Mouse (Mus musculus) neural tube, embryonic 11.5 days (tissue): ENCODE measurements at regions not wholly inside any gene's neighbourhood (a gene's known extent, or its start where the extent isn't known, plus 50 kb on each side); places are given as distances from the start of the nearest gene placed in this dataset.

ENCODE experiments used
- ATAC-seq: fragments of 200-750 bp; cut with Nextera tagmentation; 2 replicates; pipeline ENCODE4 v1.8.0; 2017; ENCODE audit warnings: moderate number of reproducible peaks, mild to moderate bottlenecking, moderate TSS enrichment, moderate library complexity; ENCODE audit not compliant: insufficient read depth, low FRiP score, low TSS enrichment
- DNase-seq: peaks from one replicate; pipeline ENCODE4 v3.0.0-alpha.2; 2015; ENCODE audit warnings: low spot score
- H3K27ac ChIP-seq: fragments of 300-500 bp; sonication (generic); 2 replicates; pipeline ENCODE4 v1.5.1; 2014; ENCODE audit warnings: low read depth, mild to moderate bottlenecking, low read length
- H3K27me3 ChIP-seq: fragments of 300-500 bp; sonication (generic); 2 replicates; pipeline ENCODE4 v1.6.1; 2014; ENCODE audit warnings: mild to moderate bottlenecking, low read length, mixed read lengths; ENCODE audit not compliant: control insufficient read depth, insufficient read depth
- H3K36me3 ChIP-seq: fragments of 300-500 bp; sonication (generic); 2 replicates; pipeline ENCODE4 v1.6.1; 2014; ENCODE audit warnings: mild to moderate bottlenecking, low read length, moderate library complexity, mixed read lengths; ENCODE audit not compliant: control insufficient read depth, insufficient read depth
- H3K4me1 ChIP-seq: fragments of 300-500 bp; sonication (generic); 2 replicates; pipeline ENCODE4 v1.6.1; 2014; ENCODE audit warnings: low read length, mixed read lengths; ENCODE audit not compliant: control insufficient read depth, insufficient read depth
- H3K4me2 ChIP-seq: fragments of 300-500 bp; sonication (generic); 2 replicates; pipeline ENCODE4 v1.6.1; 2014; ENCODE audit warnings: low read depth, mild to moderate bottlenecking, moderate library complexity
- H3K4me3 ChIP-seq: fragments of 300-500 bp; sonication (generic); 2 replicates; pipeline ENCODE4 v1.5.1; 2014; ENCODE audit warnings: low read depth, low read length
- H3K9ac ChIP-seq: fragments of 300-500 bp; sonication (generic); 2 replicates; pipeline ENCODE4 v1.6.1; 2014; ENCODE audit warnings: mild to moderate bottlenecking, low read length
- H3K9me3 ChIP-seq: fragments of 300-500 bp; sonication (generic); 2 replicates; pipeline ENCODE4 v1.6.1; 2016; ENCODE audit warnings: low read length; ENCODE audit not compliant: control insufficient read depth
- WGBS: fragments of 180-500 bp; shearing (Covaris S2); extraction: QIAGEN DNeasy Blood & Tissue Kit; methylation state at CpG from one replicate; pipeline ENCODE4 v1.1.7; 2014; 5-methylcytosine and 5-hydroxymethylcytosine counted together

DNA sequence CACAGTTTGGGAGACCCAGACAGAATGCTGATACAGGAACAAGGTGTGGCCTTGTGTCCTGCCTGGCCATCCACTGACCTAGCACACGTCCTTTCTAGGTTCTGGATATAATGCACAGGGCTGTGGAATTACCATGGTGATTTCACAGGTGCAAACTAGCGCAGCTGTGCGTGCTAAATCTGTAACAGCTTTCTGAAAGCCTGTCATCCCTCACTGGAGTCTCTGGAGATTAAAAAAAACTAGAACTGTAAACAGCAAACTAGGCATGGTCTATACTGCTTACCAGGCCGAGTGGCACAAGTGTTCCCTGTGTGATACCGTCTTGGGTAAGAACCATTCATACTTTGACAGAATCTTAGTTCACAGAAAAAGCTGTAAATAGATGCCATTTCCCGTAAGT, 69.9 kb upstream of the Tmtc1 start:
- Histone ChIP-seq H3K9me3 (no peaks in the 10 kb centered on the region), H3K27me3 (no peaks in the 10 kb centered on the region), H3K4me3 (no peak overlapping the region), H3K4me2 (no peak overlapping the region), H3K27ac (no peak overlapping the region), H3K4me1 (no peaks in the 10 kb centered on the region), H3K9ac (no peak overlapping the region), H3K36me3 (no peaks in the 10 kb centered on the region)
- 78% methylated on average over 6 of the region's 6 CpGs for WGBS
- DNase-seq (no peak), ATAC-seq (no peak)

DNA sequence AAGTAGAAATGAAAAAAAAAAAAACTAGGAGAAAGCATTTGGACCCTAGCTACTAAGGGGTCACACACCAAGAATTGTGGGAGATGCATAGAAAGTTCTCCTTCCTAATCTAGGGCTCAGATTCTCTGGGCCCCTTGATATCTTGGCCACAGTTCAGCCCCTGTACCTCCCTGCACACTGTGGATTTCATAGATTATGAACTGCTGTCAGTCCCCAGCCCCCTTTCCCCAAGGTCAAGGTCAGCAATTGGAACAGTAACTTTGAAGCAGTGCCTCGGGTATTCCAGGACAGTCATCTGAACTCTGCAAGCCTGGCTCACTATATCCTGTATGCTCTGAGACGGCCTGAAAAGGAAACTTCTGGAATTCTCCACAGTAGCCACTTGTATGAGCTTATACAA, 68.9 kb upstream of the Tmtc1 start:
- no peak for DNase-seq
- H3K9ac ChIP-seq: no peak overlapping the region
- no peak overlapping the region for H3K4me3 ChIP-seq
- no peaks in the 10 kb centered on the region for H3K9me3 ChIP-seq
- no peaks in the 10 kb centered on the region for H3K36me3 ChIP-seq
- 54% methylated on average over 2 of the region's 2 CpGs for WGBS
- H3K27ac ChIP-seq: no peak overlapping the region
- no peak overlapping the region for H3K4me2 ChIP-seq
- H3K27me3 ChIP-seq: no peaks in the 10 kb centered on the region
- no peak for ATAC-seq
- no peaks in the 10 kb centered on the region for H3K4me1 ChIP-seq

DNA sequence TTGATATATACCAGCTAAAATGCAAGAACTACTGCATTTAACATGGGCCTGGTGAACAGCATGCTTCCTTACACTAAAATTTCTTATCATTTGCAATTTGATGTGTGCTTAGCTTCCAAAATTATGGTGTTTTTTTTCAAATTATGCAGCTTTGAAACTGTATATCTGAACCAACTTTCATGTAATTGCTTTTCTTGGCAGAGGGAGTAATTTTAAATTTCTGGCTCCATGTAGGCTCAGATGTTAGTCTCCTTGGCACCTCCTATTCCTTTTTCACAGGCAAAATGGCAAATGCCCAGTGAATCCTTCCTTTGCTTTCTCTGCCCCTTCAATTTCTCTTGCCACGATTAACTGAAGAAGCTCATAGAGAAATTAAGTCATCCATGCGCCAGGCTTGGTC, 61.1 kb upstream of the Tmtc1 start:
- Histone ChIP-seq H3K27me3 (no peaks in the 10 kb centered on the region), H3K4me1 (no peaks in the 10 kb centered on the region), H3K4me2 (no peak overlapping the region), H3K4me3 (no peak overlapping the region), H3K27ac (no peak overlapping the region), H3K9me3 (no peaks in the 10 kb centered on the region), H3K9ac (no peak overlapping the region), H3K36me3 (no peaks in the 10 kb centered on the region)
- DNase-seq: no peak
- 90% methylated on average over 2 of the region's 2 CpGs for WGBS
- no peak for ATAC-seq

DNA sequence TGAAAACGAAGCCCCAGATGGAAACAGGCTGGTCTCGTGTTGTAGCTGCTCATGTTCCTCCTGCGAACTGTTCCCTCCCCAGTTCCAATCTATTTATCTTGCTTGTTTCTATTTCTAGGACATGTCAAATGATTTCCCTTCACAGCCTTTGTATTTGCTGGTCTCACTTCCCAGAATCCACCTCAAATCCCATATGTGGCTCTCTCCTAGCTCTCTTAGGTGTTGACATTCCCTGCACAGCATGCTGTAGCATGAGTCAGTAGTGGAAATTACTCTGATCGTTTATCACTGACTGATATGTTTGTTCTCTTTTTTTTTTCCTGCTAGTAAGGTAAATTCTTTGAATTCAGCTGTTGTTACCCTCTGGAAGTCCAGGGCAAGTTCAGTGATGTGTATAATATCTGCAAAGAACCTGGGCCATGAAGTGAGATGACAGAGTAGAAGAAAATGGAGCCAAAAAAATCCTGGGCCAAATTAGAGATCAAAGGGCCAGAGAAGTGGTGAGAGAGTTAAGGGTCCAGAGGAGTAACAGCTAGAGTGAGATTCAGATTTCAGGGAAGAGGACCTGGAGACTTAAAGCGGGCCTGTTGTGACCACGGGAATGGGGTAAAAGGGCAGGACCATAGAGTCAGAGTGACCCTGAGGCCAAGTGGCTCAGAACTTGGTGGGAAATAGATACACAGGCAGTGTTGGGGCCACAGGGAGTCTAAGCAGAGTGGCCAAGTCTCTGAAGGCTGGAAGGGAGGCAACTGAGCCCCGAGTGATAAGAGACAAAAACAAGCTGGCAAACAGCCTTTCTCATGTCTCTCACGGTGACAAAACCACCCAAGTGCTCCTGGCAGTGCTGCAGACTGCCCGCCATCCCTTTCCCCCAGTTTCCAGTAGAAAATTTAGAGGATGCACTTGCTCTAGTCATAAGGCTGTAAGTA, 56.3 kb upstream of the Tmtc1 start:
- H3K9ac ChIP-seq: no peak overlapping the region
- no peak overlapping the region for H3K27ac ChIP-seq
- no peaks in the 10 kb centered on the region for H3K4me1 ChIP-seq
- no peak overlapping the region for H3K4me3 ChIP-seq
- H3K9me3 ChIP-seq: no peaks in the 10 kb centered on the region
- ATAC-seq: no peak
- no peak for DNase-seq
- no peaks in the 10 kb centered on the region for H3K27me3 ChIP-seq
- 63% methylated on average over 9 of the region's 9 CpGs for WGBS
- H3K4me2 ChIP-seq: no peak overlapping the region
- no peaks in the 10 kb centered on the region for H3K36me3 ChIP-seq
